Mouse (Mus musculus) c-Kit-positive CD71-positive TER-119-positive erythroid progenitor cells, embryonic 14.5 days (primary cell): ENCODE results near the gene F10.
A peak's percentile ranks its signal among the peaks of the same experiment; 100 is the strongest.
"Not testable (repeated sequence)": the region's sequence is repeated elsewhere in the genome, so short reads cannot be mapped to it uniquely, and the experiment has no call there.

Experiments
- DNase-seq: peaks from one replicate; pipeline ENCODE4 v3.0.0-alpha.2; 2013; ENCODE audit warnings: low spot score

Gene F10

GRCm38 (mm10) chr8:13060441-13061150, 23.5 kb downstream of the F10 start, which contains the start of gene Proz:
Gene Proz (plus strand): TSS chr8:13060914.
- DNase-seq = no peak

DNA sequence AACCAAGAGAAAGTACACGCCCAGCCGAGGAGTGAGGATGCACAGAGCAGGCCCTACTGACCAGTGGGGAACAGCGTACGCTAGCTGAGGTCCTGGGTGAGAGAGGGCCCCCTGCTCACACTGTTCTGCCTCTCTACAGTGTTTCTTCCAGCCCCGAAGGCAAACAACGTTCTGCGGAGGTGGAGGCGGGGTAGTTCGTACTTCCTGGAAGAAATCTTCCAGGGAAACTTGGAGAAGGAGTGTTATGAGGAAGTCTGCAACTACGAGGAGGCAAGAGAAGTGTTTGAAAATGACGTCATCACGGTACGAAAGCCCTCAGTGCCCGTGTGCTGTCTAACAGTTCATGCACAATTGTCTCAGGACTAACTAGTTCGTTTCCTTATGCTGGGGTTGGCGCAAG, 26.0 kb downstream of the F10 start:
- no peak for DNase-seq

DNA sequence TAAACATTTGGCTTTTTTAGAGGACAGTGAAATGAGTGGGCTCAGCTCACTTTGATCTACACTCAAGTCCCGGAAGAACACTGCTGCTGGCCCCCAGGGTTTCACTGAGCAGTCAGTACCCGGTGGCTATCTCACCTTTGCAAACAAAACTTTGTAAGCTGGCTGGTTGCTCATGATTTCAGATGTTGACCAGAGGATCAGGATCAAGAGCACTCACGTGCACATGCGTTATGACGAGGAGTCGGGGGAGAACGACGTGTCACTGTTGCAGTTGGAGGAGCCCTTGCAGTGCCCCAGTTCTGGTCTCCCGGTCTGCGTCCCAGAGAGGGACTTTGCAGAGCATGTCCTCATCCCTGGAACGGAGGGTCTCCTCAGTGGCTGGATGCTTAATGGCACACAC, 36.1 kb downstream of the F10 start:
- DNase-seq = no peak

GRCm38 (mm10) chr8:13075044-13075443, 37.9 kb downstream of the F10 start:
- no peak for DNase-seq

- not testable (repeated sequence) for DNase-seq
Measured at GRCm38 (mm10) chr8:13075579-13075978, 38.5 kb downstream of the F10 start.

DNA sequence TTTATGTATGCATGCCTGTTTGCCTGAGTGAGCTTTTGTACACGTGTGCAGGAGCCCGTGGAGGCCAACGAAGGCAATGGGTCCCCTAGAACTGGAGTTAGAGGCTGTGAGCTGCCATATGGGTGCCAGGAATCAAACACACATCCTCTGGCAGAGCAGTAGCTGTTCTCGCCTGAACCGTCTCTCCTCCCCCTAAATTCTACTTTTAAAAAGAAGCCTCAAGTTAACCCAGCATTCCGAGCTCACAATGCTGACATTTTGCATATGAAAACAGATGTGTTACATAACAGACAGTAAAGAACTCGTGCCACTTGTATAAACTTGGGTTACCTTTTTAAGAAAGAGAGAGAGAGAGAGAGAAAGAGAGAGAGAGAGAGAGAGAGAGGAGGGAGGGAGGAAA, 40.4 kb downstream of the F10 start:
- no peak for DNase-seq

DNA sequence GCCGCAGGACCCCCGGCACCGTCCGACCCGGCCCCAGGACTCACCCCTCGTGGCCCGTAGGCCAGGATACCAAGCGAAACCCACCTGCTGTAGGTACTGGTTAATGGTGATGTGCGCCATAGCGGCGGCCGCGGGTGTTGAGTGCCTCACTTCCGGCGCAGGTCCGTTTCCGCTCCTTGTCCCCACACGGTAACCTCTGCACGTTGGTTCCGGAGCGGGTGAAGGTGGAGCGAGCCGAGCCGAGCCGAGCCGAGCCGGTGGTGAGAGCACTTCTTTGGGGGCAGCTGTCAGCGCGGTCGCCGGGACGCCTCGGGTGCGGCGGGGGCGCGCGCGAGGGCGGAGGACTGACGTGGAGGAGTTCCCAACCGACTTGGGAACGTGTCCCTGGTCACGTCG, 67.6 kb downstream of the F10 start:
- DNase-seq = peak; percentile 86

DNA sequence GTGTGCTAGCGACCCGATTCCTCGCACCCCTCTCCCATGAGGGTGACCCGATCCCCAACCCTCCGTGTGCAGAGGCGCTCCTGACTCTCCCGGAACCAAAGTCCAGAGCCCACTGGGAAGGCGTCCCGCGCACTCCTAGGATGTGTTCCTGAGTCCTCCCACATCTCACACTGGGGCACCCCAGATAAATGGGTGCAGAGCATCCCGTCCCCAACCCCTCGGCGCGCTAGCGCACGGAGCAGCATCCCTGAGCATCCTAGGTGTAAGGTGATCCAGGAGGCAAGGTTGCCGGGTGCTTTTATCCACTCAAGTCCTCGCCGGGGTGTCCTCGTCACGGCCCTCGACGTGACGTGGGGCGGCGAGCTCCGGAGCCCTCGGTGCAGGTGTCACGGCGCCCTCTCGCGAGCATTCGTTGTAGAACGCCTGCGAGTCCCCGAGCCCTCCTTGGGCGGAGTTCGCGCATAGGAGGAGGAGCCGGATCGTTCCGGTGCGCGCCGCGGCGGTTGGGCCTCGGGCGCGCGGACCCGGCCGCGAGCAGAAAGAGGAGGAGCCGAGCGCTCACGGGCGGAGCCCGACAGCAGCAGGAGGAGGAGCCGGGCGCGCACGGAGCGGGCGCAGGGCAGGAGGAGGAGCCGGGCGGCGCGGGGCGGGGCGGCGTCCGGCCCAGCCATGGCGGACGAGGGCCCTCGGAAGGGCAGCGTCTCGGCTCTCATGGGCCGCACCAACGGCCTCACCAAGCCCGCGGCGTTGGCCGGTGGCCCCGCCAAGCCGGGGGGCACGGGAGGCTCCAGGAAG, 68.2 kb downstream of the F10 start, which contains the start of the genes Pcid2 and Cul4a:
Gene Pcid2, minus strand, starts transcription at position 373 of the 795 bp plus-strand sequence.
Gene Cul4a, plus strand, starts transcription at position 535 of the 795 bp plus-strand sequence.
- DNase-seq = peak; percentile 97

DNA sequence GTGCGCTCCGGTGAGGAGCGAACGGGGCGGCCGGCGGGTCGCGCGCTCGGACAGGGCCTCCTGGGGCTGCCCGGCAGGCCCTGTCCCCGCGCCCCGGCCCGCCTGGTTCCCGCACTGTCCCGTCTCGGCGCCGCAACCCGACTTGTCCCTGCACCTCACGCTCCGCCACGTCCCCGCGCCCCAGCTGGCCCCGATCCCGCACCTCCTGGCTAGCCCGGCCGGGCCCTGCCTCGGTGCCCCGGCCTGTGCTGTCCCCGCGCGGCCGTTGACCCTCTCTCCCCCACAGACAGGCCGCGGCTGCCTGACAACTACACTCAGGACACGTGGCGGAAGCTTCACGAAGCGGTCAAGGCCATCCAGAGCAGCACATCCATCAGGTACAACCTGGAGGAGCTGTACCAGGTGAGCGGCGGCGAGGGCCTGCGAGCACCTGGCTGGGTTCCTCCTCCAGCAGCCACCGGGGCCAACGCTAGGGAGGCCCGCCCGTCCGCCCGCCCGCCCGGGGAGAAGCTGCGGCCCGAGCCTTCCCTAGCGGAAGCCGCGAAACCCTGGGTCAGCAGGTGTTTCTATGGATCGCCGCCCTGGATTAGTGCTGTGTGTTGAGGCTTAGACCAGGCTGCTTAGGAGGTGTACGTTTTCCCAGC, 68.9 kb downstream of the F10 start:
- peak; percentile 51 for DNase-seq
